Mouse (Mus musculus): ENCODE data around the gene Dennd1a. TPM values are rescaled to one million over a fixed set of nuclear protein-coding genes. Genes with fewer than 3 reads are reported as not detected.

Gene Dennd1a
- polyA plus RNA-seq, 1 experiment from 2014 or later: 12.2 TPM

GRCm38 (mm10) chr2:37756220-37756930, 530.8 kb downstream of the Dennd1a start:
- 0 out of 2 replicates have a peak, but pooled peaks cover 5% of the 10 kb centered on the region for H3K4me1 ChIP-seq (ENCODE audit: control insufficient read depth, insufficient read depth, low read length)
- 87% methylated on average over 2 of the region's 2 CpGs for WGBS
- H3K4me3 ChIP-seq (ENCODE audit: low read depth, low read length): no peak overlapping the region
- no peaks in the 10 kb centered on the region for H3K27me3 ChIP-seq (ENCODE audit: control insufficient read depth, insufficient read depth, low read length)
- H3K9me3 ChIP-seq (ENCODE audit: control insufficient read depth, low read depth, low read length): no peaks in the 10 kb centered on the region
- no peak overlapping the region for H3K9ac ChIP-seq (replicated peaks; ENCODE audit: low read depth, low read length)
- no peak overlapping the region for H3K27ac ChIP-seq (ENCODE audit: low read length)
- ATAC-seq (ENCODE audit: insufficient number of reproducible peaks, insufficient read depth, low FRiP score, low read depth): no peak
- no peak overlapping the region for H3K4me2 ChIP-seq (replicated peaks; ENCODE audit: low read depth, low read length)
- no peaks in the 10 kb centered on the region for H3K36me3 ChIP-seq (ENCODE audit: control insufficient read depth, insufficient read depth, low read length)

GRCm38 (mm10) chr2:37751114-37751513, 536.1 kb downstream of the Dennd1a start:
- H3K4me1 ChIP-seq (ENCODE audit: control insufficient read depth, insufficient read depth, low read length): peaks cover 8% of the 10 kb centered on the region
- no peaks in the 10 kb centered on the region for H3K9me3 ChIP-seq (ENCODE audit: control insufficient read depth, low read depth, low read length)
- H3K9ac ChIP-seq (replicated peaks; ENCODE audit: low read depth, low read length): no peak overlapping the region
- H3K4me3 ChIP-seq (ENCODE audit: low read depth, low read length): no peak overlapping the region
- no peaks in the 10 kb centered on the region for H3K36me3 ChIP-seq (ENCODE audit: control insufficient read depth, insufficient read depth, low read length)
- H3K27me3 ChIP-seq (ENCODE audit: control insufficient read depth, insufficient read depth, low read length): no peaks in the 10 kb centered on the region
- ATAC-seq (ENCODE audit: insufficient number of reproducible peaks, insufficient read depth, low FRiP score, low read depth): no peak
- no peak overlapping the region for H3K27ac ChIP-seq (ENCODE audit: low read length)
- H3K4me2 ChIP-seq (replicated peaks; ENCODE audit: low read depth, low read length): no peak overlapping the region
- 74% methylated on average over 1 of the region's 1 CpGs for WGBS

- no peak overlapping the region for H3K9ac ChIP-seq (replicated peaks; ENCODE audit: low read depth, low read length)
- ATAC-seq (ENCODE audit: insufficient number of reproducible peaks, insufficient read depth, low FRiP score, low read depth): no peak
These were observed 537.9 kb downstream of the Dennd1a start for GRCm38 (mm10) chr2:37749323-37749722.

More at GRCm38 (mm10) chr2:37749323-37749722, 537.9 kb downstream of the Dennd1a start:
- H3K9me3 ChIP-seq (ENCODE audit: control insufficient read depth, low read depth, low read length): no peaks in the 10 kb centered on the region
- H3K4me2 ChIP-seq (replicated peaks; ENCODE audit: low read depth, low read length): no peak overlapping the region
- 72% methylated on average over 6 of the region's 6 CpGs for WGBS
- no peaks in the 10 kb centered on the region for H3K27me3 ChIP-seq (ENCODE audit: control insufficient read depth, insufficient read depth, low read length)
- no peaks in the 10 kb centered on the region for H3K36me3 ChIP-seq (ENCODE audit: control insufficient read depth, insufficient read depth, low read length)
- H3K27ac ChIP-seq (ENCODE audit: low read length): no peak overlapping the region
- peaks cover 8% of the 10 kb centered on the region for H3K4me1 ChIP-seq (ENCODE audit: control insufficient read depth, insufficient read depth, low read length)
- no peak overlapping the region for H3K4me3 ChIP-seq (ENCODE audit: low read depth, low read length)

Small RNAs within 50 kb of the gene (microRNA-seq; reads per million reads assigned to microRNA genes)
- gene Gm44455: not detected

Other genes starting within 250 kb of the Dennd1a start
- not detected in 2 replicates for gene Lhx2, start 51.9 kb upstream of the Dennd1a start, polyA plus RNA-seq (2014; fragmentation: Nextera tagmentation; extraction: Ambion mirVana)
- 132 and 136 TPM in 2 replicates for gene Nek6, start 224.3 kb upstream of the Dennd1a start, polyA plus RNA-seq (2014; fragmentation: Nextera tagmentation; extraction: Ambion mirVana)

Data from stomach, embryonic 14.5 days (tissue).